Mouse (Mus musculus) neural tube, embryonic 15.5 days (tissue): ENCODE data around the gene Rbm25. TPM values are rescaled to one million over a fixed set of nuclear protein-coding genes. Genes with fewer than 3 reads are reported as not detected.

Experiments
- polyA plus RNA-seq: library from polyadenylated mRNA; unstranded; fragments of >200 nt; fragmentation: Nextera tagmentation; extraction: Ambion mirVana; gene quantifications from 2 replicates; pipeline ENCODE4 v1.2.1, GENCODE M21; 2015

The Rbm25 gene
- polyA plus RNA-seq, 1 experiment from 2014 or later: 226 TPM

Other genes starting within 250 kb of the Rbm25 start
- gene Dpf3, start 143.5 kb upstream of the Rbm25 start, polyA plus RNA-seq: 14.0 and 15.5 TPM in 2 replicates
- gene Dcaf4, start 110.8 kb upstream of the Rbm25 start, polyA plus RNA-seq: 45.8 and 46.1 TPM in 2 replicates
- 23.0 TPM in 2 replicates for gene Zfyve1, start 34.0 kb upstream of the Rbm25 start, polyA plus RNA-seq
- 62.4 and 68.7 TPM in 2 replicates for gene Psen1, start 56.9 kb downstream of the Rbm25 start, polyA plus RNA-seq
- 0.23 and 0.43 TPM in 2 replicates for gene Papln, start 132.4 kb downstream of the Rbm25 start, polyA plus RNA-seq